Mouse (Mus musculus): ENCODE data around the gene Abca9. TPM values are rescaled to one million over a fixed set of nuclear protein-coding genes. Genes with fewer than 3 reads are reported as not detected.
A peak's percentile ranks its signal among the peaks of the same experiment; 100 is the strongest.

The Abca9 gene
- total RNA-seq (2022), result 10 to 100 TPM; 16.4 to 31.7 (median 26.7) TPM

GRCm38 (mm10) chr11:110167459-110168251 lies at the start of gene Abca9:
Gene Abca9, minus strand, starts transcription at chr11:110168196.
- DNase-seq, result no peak

DNA sequence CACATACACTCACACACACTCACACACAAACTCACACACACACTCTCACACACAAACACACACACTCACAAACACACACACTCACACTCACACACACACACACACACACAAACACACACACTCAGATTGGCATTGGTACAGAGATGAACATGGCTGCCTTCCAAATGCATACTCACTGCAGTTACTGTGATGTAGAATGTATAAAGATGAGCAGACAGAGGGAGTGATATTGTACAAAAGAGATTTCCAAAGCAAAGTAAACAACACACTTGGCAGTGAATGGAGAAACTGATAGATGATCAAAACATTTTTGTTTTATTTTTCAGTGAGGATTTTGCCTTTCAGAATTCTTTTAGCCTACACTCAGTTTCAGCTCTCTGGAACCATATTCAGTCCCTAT lies 49.1 kb upstream of the Abca9 start:
- no peak for DNase-seq

GRCm38 (mm10) chr11:110203930-110204329 lies 35.9 kb upstream of the Abca9 start:
- no peak for DNase-seq

DNA sequence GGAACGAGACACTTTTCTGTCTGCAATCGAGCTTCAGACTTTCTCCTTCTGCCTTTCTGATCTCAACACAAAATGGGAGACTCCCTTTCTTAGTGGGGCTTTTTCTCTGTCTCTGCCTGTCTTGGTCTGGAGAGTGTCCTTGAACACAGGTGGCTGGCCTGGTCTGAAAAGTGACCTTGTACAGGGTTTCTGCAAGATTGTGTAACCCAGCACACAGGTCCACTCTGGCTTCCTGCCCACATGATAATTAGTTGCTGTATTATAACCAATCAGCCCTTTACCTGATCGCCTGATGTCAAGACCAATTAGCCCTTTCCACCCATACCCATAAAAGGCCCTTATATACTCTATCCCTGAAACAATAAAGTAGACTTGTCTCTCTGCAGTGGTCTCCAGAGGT lies 30.9 kb upstream of the Abca9 start:
- no peak for DNase-seq

- DNase-seq, result no peak
Measured at GRCm38 (mm10) chr11:110196561-110197306, 28.7 kb upstream of the Abca9 start.

GRCm38 (mm10) chr11:110195310-110195709 lies 27.3 kb upstream of the Abca9 start:
- no peak for DNase-seq

GRCm38 (mm10) chr11:110171212-110171611 lies 3.2 kb upstream of the Abca9 start:
- DNase-seq, result no peak

DNA sequence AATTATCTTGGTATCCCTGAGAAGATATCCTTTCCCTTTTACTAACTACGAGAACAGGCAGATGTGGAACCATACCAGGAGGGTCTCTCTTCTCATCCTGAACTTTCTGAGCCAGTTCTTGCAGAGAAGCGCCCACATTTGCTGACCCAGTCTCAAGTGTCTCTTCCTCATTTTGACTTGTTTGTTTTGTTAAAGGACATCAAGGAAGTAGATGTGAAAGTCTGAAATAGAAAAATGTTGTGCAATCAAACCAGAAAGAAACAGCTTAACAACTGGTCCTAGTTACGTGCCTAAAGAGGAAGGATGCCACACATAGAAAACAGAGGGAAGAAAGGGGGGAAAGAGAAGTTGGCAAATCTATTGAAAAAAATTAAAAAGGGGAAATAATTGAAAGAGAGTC lies 2.2 kb downstream of the Abca9 start:
- no peak for DNase-seq

- DNase-seq, result no peak
Measured at GRCm38 (mm10) chr11:110165409-110165808, 2.6 kb downstream of the Abca9 start.

DNA sequence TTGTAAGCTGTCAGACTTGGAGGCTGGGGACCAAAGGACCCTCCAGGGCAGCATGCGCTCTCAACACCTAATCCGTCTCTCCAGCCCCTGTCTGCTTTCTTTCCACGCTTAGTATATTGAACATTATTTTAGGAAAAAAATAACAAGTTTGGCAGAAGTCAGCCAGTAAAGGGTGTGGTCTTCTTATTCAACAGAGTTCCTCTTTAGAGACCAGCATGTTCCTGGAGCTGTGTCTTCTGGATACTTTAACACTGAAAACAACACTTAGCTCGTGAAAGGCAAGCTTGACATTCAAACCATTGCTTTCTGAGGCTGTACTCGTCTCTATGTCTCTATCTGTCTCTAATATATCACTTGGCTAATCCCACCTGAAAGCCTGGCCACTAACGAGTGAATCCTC lies 10.9 kb downstream of the Abca9 start:
- DNase-seq, result no peak

DNA sequence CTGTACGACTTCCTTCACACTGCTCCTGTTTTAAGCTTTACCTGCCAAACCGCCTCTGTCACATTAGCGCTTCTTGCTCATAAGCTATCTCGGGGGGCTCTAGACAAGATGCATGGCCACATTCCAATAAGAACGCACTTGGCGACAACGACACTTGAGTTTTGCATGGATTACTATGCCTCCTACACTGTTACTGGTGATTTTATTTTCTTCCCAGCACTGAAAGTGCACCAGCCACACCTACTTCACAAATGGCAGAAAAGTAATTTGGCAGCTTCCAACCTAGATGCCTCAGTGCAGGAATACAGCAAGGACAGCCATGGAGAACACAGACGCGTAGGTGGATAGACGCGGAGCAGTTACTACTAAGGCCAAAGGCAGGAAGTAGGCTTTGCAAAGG lies 12.0 kb downstream of the Abca9 start:
- no peak for DNase-seq

DNA sequence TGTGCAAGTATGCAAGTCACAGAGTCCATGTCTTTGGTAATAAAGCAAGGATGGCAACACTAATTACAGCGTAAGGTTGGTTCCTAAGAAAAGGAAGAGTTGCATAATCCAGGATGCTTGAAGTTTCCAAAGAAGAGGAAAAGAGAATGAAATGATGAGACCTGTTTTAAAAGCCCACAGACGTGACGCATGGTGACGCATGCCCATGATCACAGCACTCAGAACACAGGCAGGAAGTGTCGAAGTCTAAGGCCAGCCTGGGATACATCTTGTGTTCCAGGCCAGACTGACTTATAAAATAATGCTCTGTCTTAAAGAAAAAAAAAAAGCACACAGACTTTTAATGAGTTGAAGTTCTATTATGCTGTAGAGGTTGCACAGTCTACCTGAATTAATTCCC lies 20.4 kb downstream of the Abca9 start:
- DNase-seq, result no peak

DNA sequence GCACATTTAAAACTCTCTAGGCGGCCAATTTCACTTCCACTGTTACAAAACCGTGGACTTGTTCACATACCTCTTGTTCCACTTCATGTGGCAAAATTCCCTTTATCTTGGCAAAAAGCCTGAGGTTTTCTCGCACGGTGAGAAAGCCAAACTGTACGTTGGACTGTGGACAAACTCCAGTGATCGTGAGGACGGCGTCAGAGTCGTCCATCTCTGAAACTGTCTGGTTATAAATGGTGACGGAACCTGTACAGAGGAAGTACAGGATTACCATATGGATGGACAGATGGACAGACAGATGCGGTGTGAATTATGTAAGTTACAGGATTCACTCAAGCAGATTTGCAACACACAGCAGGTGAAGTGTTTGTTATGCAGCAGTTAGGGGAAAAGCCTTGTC lies 22.6 kb downstream of the Abca9 start:
- no peak for DNase-seq

DNA sequence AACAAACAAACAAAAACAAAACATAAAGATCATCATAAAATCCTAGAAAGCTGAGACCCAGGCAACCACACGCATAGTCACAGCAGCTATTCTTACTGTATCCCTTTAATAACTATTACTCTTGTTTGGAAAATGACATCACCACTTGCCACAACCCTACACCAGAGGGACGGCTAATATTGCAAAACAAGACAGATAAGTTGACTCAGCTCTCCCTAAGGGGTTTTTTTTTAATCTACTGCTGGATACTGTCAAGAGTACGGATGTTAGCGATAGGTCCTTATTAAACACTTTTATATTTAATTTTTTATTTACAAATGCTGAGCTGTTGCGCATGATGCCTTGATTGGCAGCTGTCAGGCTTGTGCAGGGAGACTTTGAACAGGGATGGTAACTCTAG lies 37.2 kb downstream of the Abca9 start:
- no peak for DNase-seq

DNA sequence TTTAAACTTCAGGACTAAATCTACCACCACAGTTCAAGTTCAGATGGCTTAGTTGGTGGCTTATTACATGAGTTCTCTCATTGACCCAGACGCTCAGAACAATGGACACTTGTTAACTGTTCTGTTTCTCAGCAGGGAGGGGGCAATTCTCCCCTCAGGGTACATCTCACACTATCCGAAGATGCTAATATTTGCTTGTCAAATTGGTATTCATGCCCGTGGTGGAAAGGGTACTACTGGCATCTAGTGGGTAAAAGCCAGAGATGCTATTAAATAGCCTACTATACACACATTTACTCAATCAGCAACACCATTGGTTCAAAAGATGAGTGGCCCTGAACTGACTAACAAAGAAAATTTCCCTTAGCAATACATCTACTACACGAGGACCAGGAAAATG lies 56.9 kb downstream of the Abca9 start:
- DNase-seq, result no peak

- DNase-seq, result no peak
Measured at GRCm38 (mm10) chr11:110101437-110101836, 66.6 kb downstream of the Abca9 start.

GRCm38 (mm10) chr11:110098901-110099300 lies 69.1 kb downstream of the Abca9 start:
- no peak for DNase-seq

DNA sequence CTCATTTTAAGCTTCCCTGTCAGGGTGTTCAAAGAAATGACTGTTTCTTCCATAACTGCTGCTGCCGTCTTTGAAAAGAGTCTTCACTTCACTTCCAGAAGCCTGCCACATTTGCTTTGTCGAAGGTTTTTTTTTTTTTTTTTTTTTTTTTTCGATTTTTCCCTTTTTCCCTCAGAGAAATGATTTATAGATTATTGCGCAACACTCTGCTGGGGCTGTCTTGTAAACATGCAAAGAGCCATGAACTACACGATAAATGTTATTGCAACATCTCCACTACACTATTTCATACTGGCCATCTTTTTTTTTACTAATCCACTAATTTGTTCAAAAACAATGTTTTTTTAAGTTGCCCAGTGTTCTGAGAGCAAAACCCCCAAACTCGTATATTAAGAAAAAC lies 70.5 kb downstream of the Abca9 start:
- DNase-seq, result no peak

- no peak for DNase-seq
Measured at GRCm38 (mm10) chr11:110095858-110096257, 72.1 kb downstream of the Abca9 start, which contains the start of gene Abca8a. Gene Abca8a, minus strand, starts transcription at chr11:110095978.

GRCm38 (mm10) chr11:110094846-110095380 lies 73.1 kb downstream of the Abca9 start:
- DNase-seq, result no peak

- peak; percentile 8 for DNase-seq
Measured at GRCm38 (mm10) chr11:110094236-110094635, 73.8 kb downstream of the Abca9 start.

GRCm38 (mm10) chr11:110091328-110091727 lies 76.7 kb downstream of the Abca9 start:
- DNase-seq, result no peak

- DNase-seq, result no peak
Measured at GRCm38 (mm10) chr11:110072158-110072557, 95.8 kb downstream of the Abca9 start.

DNA sequence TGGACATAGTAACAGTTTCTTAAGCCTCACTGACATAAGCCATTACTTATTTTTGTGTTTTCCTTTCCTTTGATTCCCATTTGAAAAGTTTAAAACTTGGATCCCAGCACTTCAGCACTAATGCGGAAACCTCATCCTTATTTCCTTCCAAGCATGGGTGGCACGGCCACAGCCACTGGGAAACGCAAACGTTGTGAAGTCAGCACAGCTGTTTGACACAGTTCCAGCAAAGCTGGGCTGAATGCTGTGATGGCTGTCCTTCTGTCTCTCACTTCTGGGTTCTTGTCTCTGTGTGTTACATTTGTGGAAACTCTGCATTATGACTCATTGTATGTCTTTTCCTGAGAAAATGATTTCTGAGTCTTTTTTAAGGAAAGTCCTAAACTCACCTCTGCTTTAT lies 107.0 kb downstream of the Abca9 start:
- no peak for DNase-seq
